ENCODE assay signal across 8 mouse cellular contexts in genomic region chr16:22548167-22549080, GRCm38 (mm10).
DNase-seq lines count a peak whose midpoint lies in the region; ATAC-seq lines count a peak whose summit lies in the region.

No protein-coding gene starts in this region.

- no peaks in the 10 kb centered on the region for H3K36me3 ChIP-seq in heart, embryonic 14.5 days (ENCODE audit: control insufficient read depth, insufficient read depth, low read length)
- H3K36me3 ChIP-seq in liver, embryonic 13.5 days: no peaks in the 10 kb centered on the region
- no peaks in the 10 kb centered on the region for H3K36me3 ChIP-seq in stomach, embryonic 15.5 days

- H3K27me3 ChIP-seq in heart, embryonic 14.5 days (ENCODE audit: control insufficient read depth, insufficient read depth, low read length): no peaks in the 10 kb centered on the region
- H3K27me3 ChIP-seq in liver, embryonic 13.5 days: no peaks in the 10 kb centered on the region
- H3K27me3 ChIP-seq in stomach, embryonic 15.5 days (replicated peaks): no peaks in the 10 kb centered on the region

- H3K27ac ChIP-seq in heart, embryonic 14.5 days (replicated peaks in 1 of 2; ENCODE audit: control insufficient read depth in 1 of 2, insufficient read depth in 1 of 2, low read depth in 2 of 2, low read length in 2 of 2): peak overlapping the region; percentile 77 to 88
- no peak overlapping the region for H3K27ac ChIP-seq in liver, embryonic 13.5 days
- H3K27ac ChIP-seq in stomach, embryonic 15.5 days: peak overlapping the region; percentile 63

- ATAC-seq in CD4-positive, CD25-positive, alpha-beta regulatory T cell, adult 4 months: peak; percentile 78
- ATAC-seq in heart, embryonic 14.5 days (ENCODE audit: insufficient number of reproducible peaks, insufficient read depth, low FRiP score, low read depth): peak; percentile 36; the same call in 1 of the 2 replicates
- peak; percentile 62 for ATAC-seq in liver, embryonic 13.5 days (ENCODE audit: low read depth)
- peak; percentile 80 for ATAC-seq in stomach, embryonic 15.5 days (ENCODE audit: insufficient read depth, low FRiP score, low read depth)

- 3% methylated on average over 26 of the region's 26 CpGs for WGBS in heart, embryonic 14.5 days
- WGBS in liver, embryonic 13.5 days (ENCODE audit: insufficient replicate concordance): 7% methylated on average over 26 of the region's 26 CpGs
- 8% methylated on average over 26 of the region's 26 CpGs for WGBS in stomach, embryonic 15.5 days

- H3K9ac ChIP-seq in heart, embryonic 14.5 days (ENCODE audit: low read length): peak overlapping the region; percentile 65
- H3K9ac ChIP-seq in liver, embryonic 13.5 days: peak overlapping the region; percentile 59
- H3K9ac ChIP-seq in stomach, embryonic 15.5 days: no peak overlapping the region

- no peaks in the 10 kb centered on the region for H3K9me3 ChIP-seq in heart, embryonic 14.5 days (ENCODE audit: control insufficient read depth, low read length)
- no peaks in the 10 kb centered on the region for H3K9me3 ChIP-seq in liver, embryonic 13.5 days (replicated peaks)
- no peaks in the 10 kb centered on the region for H3K9me3 ChIP-seq in stomach, embryonic 15.5 days

- H3K4me1 ChIP-seq in heart, embryonic 14.5 days (ENCODE audit: control insufficient read depth in 2 of 2, insufficient read depth in 2 of 2, low read length in 2 of 2): peaks cover 31 to 53% of the 10 kb centered on the region in 2 experiments
- peaks cover 24% of the 10 kb centered on the region for H3K4me1 ChIP-seq in liver, embryonic 13.5 days (replicated peaks)
- peaks cover 16% of the 10 kb centered on the region for H3K4me1 ChIP-seq in stomach, embryonic 15.5 days

- H3K4me2 ChIP-seq in heart, embryonic 14.5 days (ENCODE audit: low read length): peak overlapping the region; percentile 62
- H3K4me2 ChIP-seq in liver, embryonic 13.5 days: peak overlapping the region; percentile 75
- H3K4me2 ChIP-seq in stomach, embryonic 15.5 days: peak overlapping the region; percentile 72

- peak; percentile 5 for DNase-seq in c-Kit-negative CD71-positive TER-119-positive erythroid progenitor cells, embryonic 14.5 days (ENCODE audit: low read depth, low spot score)
- DNase-seq in fibroblast of lung, adult 2 months (ENCODE audit: low read depth): peak; percentile 17
- DNase-seq in kidney, postnatal 10 days: peak; percentile 91
- peak; percentile 59 for DNase-seq in liver, embryonic 13.5 days
- DNase-seq in neural tube, embryonic 10.5 days (ENCODE audit: extremely low spot score, low spot score): peak; percentile 95

- peak overlapping the region; percentile 40 to 54 for H3K4me3 ChIP-seq in heart, embryonic 14.5 days (ENCODE audit: control insufficient read depth in 1 of 2, insufficient read depth in 1 of 2, low read depth in 1 of 2, low read length in 2 of 2)
- H3K4me3 ChIP-seq in liver, embryonic 13.5 days (replicated peaks): peak overlapping the region; percentile 47
- H3K4me3 ChIP-seq in stomach, embryonic 15.5 days (replicated peaks): peak overlapping the region; percentile 40

Comparison
In these comparisons a context has a peak if more than half of its experiments do, and no peak if none do; other contexts are left out.
1. DNase-seq: peak in every context shown above with its lines; median percentile 95 in neural tube, embryonic 10.5 days; 91 in kidney, postnatal 10 days; 59 in liver, embryonic 13.5 days; 17 in fibroblast of lung, adult 2 months; 5 in c-Kit-negative CD71-positive TER-119-positive erythroid progenitor cells, embryonic 14.5 days.